Mouse (Mus musculus): Measurements from ENCODE around the gene Ndufaf3. TPM values are rescaled to one million over a fixed set of nuclear protein-coding genes. Genes with fewer than 3 reads are reported as not detected.

Ndufaf3 gene
- polyA plus RNA-seq, 1 experiment from 2014 or later, result 53.4 TPM

DNA sequence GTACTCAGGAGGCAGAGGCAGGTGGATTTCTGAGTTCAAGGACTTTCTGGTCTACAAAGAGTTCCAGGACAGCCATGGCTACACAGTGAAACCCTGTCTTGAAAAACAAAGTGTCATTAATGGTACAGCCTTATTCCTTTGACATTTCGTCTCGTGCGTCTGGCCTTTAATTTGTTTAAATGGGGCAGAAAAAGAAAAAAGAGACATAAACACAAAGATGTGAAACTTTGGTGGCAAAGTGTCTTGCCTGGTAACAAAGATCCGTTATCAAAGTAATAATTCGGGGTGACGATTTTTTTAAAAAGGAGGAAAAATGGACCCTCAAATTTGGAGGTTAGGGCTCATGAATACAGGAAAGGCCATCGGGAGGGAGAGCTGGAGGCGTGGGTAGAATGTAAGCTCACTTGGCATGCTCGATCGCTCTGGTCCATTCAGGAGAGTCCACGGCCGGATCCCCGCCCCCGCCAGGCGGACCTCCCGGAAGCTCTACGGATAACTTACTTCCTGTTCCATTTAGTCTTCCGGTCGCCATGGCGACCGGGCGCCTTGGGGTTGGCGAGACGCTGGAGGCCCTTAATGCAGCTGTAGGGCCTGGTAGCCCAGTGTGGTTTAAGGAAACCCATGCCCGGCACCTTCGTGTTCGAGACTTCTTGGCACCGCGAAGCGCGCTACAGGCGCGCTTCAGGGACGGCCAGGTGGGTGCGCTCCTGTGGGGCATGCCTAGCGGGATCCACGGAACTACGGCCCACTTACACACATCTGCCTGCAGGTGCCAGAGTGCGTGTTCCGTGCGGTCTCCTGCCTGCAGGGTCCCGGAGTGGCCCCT lies 2.4 kb upstream of the Ndufaf3 start, which contains the start of gene Dalrd3:
Gene Dalrd3, plus strand, starts transcription at position 506 of the 826 bp plus-strand sequence.
- Histone ChIP-seq H3K27me3 (replicated peaks; ENCODE audit: control insufficient read depth, insufficient read depth, low read length) (no peaks in the 10 kb centered on the region), H3K9me3 (ENCODE audit: control insufficient read depth) (no peaks in the 10 kb centered on the region), H3K4me3 (ENCODE audit: low read depth, low read length) (peak within 1 kb of the TSS; percentile 69), H3K36me3 (ENCODE audit: control insufficient read depth, insufficient read depth) (peaks cover 29% of the 10 kb centered on the region), H3K4me1 (replicated peaks; ENCODE audit: control insufficient read depth, insufficient read depth, low read length) (peaks cover 12% of the 10 kb centered on the region; the same call in 1 of the 2 replicates), H3K4me2 (replicated peaks; ENCODE audit: low read depth) (peak within 1 kb of the TSS; percentile 98), H3K27ac (ENCODE audit: low read depth, low read length) (peak within 1 kb of the TSS; percentile 91), H3K9ac (ENCODE audit: low read depth, low read length) (peak within 1 kb of the TSS; percentile 45; the same call in 1 of the 2 replicates)
- 5% methylated on average over 42 of the region's 42 CpGs for WGBS
- TF ChIP-seq CTCF (IDR thresholded peaks at IDR 0.05; ENCODE audit: low read depth), result no peak
- ATAC-seq, result peak; percentile 45

DNA sequence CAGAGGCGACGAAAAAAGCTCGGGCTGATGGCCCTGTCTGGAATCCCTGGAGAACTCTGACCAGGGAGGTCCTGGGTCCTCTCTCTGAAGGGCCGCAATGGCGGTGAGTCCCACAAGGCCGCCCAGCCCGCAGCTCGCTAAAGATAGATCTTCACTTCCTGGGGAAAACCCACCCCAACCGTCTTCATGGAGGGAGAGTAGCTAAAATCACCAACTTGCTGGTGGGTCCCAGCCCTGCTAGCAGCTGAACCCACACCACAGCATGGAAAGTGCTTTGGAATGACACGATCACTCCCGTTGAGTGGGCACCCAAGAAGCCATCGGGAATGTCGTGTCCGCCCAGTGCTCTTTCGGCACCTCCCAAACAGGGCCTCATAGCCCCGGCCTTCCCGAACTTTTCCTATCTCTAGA lies 1.3 kb upstream of the Ndufaf3 start:
- H3K4me3 ChIP-seq (ENCODE audit: low read depth, low read length), result peak overlapping the region; percentile 69
- no peak for TF ChIP-seq CTCF (IDR thresholded peaks at IDR 0.05; ENCODE audit: low read depth)
- WGBS, result 48% methylated on average over 17 of the region's 17 CpGs

DNA sequence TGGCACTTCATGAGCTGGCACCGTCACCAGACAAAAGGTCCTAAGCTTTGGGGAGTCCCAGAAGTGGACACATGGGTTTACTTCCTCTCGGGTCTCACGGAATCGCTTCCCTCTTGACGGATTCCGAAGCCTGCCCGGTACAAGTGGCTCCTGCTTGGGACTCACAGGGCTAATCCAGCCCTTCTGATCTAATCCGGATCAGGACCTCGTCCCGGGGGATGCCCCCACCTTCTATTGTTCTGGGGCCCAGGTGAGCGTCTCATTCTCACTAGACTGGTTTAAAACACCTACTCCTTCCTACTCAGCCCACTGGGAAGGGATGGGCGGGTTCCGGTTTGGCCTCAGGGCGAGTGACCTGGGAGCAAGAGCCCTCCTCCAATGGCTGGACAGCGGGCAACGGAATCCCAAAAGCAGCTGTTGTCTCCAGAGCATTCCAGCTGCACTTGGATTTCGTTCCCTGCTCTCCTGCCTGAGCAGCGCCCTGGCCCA lies 741 bp upstream of the Ndufaf3 start:
- peaks cover 36% of the 10 kb centered on the region for H3K36me3 ChIP-seq (ENCODE audit: control insufficient read depth, insufficient read depth)
- H3K4me2 ChIP-seq (replicated peaks; ENCODE audit: low read depth), result peak overlapping the region; percentile 98
- H3K27me3 ChIP-seq (replicated peaks; ENCODE audit: control insufficient read depth, insufficient read depth, low read length), result no peaks in the 10 kb centered on the region
- H3K4me3 ChIP-seq (ENCODE audit: low read depth, low read length), result peak overlapping the region; percentile 69
- ATAC-seq, result no peak
- TF ChIP-seq CTCF (IDR thresholded peaks at IDR 0.05; ENCODE audit: low read depth), result no peak
- H3K4me1 ChIP-seq (replicated peaks; ENCODE audit: control insufficient read depth, insufficient read depth, low read length), result peaks cover 12% of the 10 kb centered on the region; the same call in 1 of the 2 replicates
- H3K9ac ChIP-seq (ENCODE audit: low read depth, low read length), result peak overlapping the region; percentile 72
- 8% methylated on average over 18 of the region's 18 CpGs for WGBS
- no peaks in the 10 kb centered on the region for H3K9me3 ChIP-seq (ENCODE audit: control insufficient read depth)
- H3K27ac ChIP-seq (ENCODE audit: low read depth, low read length), result peak overlapping the region; percentile 91

More for the DNA sequence above, 1.3 kb upstream of the Ndufaf3 start:
- H3K4me1 ChIP-seq (replicated peaks; ENCODE audit: control insufficient read depth, insufficient read depth, low read length), result peaks cover 12% of the 10 kb centered on the region; the same call in 1 of the 2 replicates
- H3K9ac ChIP-seq (ENCODE audit: low read depth, low read length), result 0 out of 2 replicates have a peak overlapping the region, but pooled peaks have one; percentile 72
- H3K9me3 ChIP-seq (ENCODE audit: control insufficient read depth), result no peaks in the 10 kb centered on the region
- peak overlapping the region; percentile 91 for H3K27ac ChIP-seq (ENCODE audit: low read depth, low read length)
- peak overlapping the region; percentile 98 for H3K4me2 ChIP-seq (replicated peaks; ENCODE audit: low read depth)
- no peak for ATAC-seq
- H3K36me3 ChIP-seq (ENCODE audit: control insufficient read depth, insufficient read depth), result peaks cover 39% of the 10 kb centered on the region
- H3K27me3 ChIP-seq (replicated peaks; ENCODE audit: control insufficient read depth, insufficient read depth, low read length), result no peaks in the 10 kb centered on the region

DNA sequence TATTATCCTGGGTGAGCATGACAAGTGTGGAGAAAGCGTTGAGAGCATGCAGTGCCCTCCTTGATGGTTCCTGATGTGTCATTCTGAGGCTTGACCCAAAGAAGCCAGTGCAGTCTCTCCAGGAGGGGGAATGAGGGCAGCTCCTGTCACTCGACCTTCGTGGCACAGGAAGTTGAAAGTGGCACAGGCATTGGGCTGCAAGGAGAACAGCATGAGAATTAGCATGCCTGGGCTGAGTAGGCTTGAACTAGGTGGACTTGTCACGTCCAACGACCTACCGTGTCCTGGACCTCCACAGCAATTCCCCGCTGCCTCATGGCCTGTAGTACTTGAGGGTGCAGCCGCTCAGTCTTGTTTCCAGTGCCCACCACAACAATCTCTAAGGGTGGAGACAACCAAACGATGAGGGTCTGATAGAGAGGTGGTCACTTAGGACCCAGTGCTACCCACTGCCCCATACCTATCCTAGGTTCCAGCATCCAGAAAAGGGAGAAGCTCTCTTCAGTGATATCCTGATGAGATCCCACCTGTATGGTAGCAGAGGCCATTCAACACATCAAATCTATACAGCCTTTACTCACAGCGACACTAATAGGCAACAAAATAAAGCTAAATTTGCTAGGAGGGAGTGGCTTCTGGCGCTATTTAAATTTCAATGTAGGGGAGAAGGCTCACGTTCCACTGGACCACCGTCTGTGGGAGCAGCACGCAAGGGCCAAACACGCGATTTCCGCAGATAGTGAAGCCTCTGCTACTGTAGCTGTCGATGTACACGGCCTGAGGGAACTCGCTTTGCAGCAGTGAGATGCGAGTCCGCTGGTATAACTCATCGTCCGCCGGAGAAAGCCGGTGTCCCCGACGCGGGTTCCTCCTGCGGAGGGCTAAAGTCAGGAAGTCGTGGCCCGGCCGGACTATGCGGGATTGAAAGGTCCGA lies 1.1 kb downstream of the Ndufaf3 start:
- H3K9ac ChIP-seq (ENCODE audit: low read depth, low read length), result peak overlapping the region; percentile 72
- no peak for ATAC-seq
- peak overlapping the region; percentile 69 for H3K4me3 ChIP-seq (ENCODE audit: low read depth, low read length)
- 10% methylated on average over 35 of the region's 35 CpGs for WGBS
- H3K4me2 ChIP-seq (replicated peaks; ENCODE audit: low read depth), result peak overlapping the region; percentile 98
- H3K9me3 ChIP-seq (ENCODE audit: control insufficient read depth), result no peaks in the 10 kb centered on the region
- no peaks in the 10 kb centered on the region for H3K27me3 ChIP-seq (replicated peaks; ENCODE audit: control insufficient read depth, insufficient read depth, low read length)
- H3K27ac ChIP-seq (ENCODE audit: low read depth, low read length), result peak overlapping the region; percentile 91
- peaks cover 12% of the 10 kb centered on the region; the same call in 1 of the 2 replicates for H3K4me1 ChIP-seq (replicated peaks; ENCODE audit: control insufficient read depth, insufficient read depth, low read length)
- TF ChIP-seq CTCF (IDR thresholded peaks at IDR 0.05; ENCODE audit: low read depth), result no peak
- H3K36me3 ChIP-seq (ENCODE audit: control insufficient read depth, insufficient read depth), result peaks cover 24% of the 10 kb centered on the region

DNA sequence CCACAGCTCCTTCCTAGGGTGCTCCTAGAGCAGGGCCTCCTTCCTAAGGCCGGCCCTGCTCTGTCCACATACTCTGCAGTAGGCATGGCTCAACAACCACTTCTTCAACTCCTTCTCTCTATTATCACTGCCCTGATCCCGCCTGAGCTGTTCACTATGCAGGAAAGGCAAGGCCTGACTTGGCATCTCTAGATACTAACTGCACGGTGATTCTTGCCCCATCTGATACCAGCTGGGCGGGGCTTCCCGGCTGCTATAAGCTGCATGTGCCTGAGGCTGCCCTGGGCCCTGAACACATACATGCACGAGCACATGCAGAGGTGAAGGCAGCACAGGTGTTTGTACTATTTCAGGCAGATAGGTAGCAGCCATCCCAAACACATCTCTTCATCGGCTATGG lies 3.1 kb downstream of the Ndufaf3 start:
- H3K4me3 ChIP-seq (ENCODE audit: low read depth, low read length), result no peak overlapping the region
- peak overlapping the region; percentile 41; the same call in 1 of the 2 replicates for H3K27ac ChIP-seq (ENCODE audit: low read depth, low read length)
- TF ChIP-seq CTCF (IDR thresholded peaks at IDR 0.05; ENCODE audit: low read depth), result no peak
- H3K4me1 ChIP-seq (replicated peaks; ENCODE audit: control insufficient read depth, insufficient read depth, low read length), result peaks cover 9% of the 10 kb centered on the region; the same call in 1 of the 2 replicates
- no peaks in the 10 kb centered on the region for H3K27me3 ChIP-seq (replicated peaks; ENCODE audit: control insufficient read depth, insufficient read depth, low read length)
- H3K4me2 ChIP-seq (replicated peaks; ENCODE audit: low read depth), result no peak overlapping the region
- 57% methylated on average over 7 of the region's 7 CpGs for WGBS
- no peaks in the 10 kb centered on the region for H3K9me3 ChIP-seq (ENCODE audit: control insufficient read depth)
- no peak overlapping the region for H3K9ac ChIP-seq (ENCODE audit: low read depth, low read length)
- no peak for ATAC-seq
- peaks cover 25% of the 10 kb centered on the region; the same call in 1 of the 2 replicates for H3K36me3 ChIP-seq (ENCODE audit: control insufficient read depth, insufficient read depth)
